Mouse (Mus musculus) adrenal gland, postnatal 0 days (tissue): ENCODE results near the gene Serpine3. TPM values are rescaled to one million over a fixed set of nuclear protein-coding genes. Genes with fewer than 3 reads are reported as not detected.

ENCODE experiments used
- polyA plus RNA-seq: library from polyadenylated mRNA; unstranded; fragments of >200 nt; fragmentation: Nextera tagmentation; extraction: Ambion mirVana; gene quantifications from 2 replicates; pipeline ENCODE4 v1.2.1, GENCODE M21; 2015

The Serpine3 gene
- polyA plus RNA-seq = not detected in 2 replicates

GRCm38 (mm10) chr14:62663367-62663766 is at the start of gene Serpine3:
Gene Serpine3 (plus strand): TSS chr14:62663667.

Other genes starting within 250 kb of the Serpine3 start
- 0.38 and 1.3 TPM in 2 replicates for gene Gucy1b2, start 207.4 kb upstream of the Serpine3 start, polyA plus RNA-seq
- 7.5 and 9.5 TPM in 2 replicates for gene Fam124a, start 107.9 kb upstream of the Serpine3 start, polyA plus RNA-seq
- gene Gm4131, start 96.7 kb upstream of the Serpine3 start, polyA plus RNA-seq = not detected in 2 replicates
- gene Ints6, start 97.5 kb downstream of the Serpine3 start, polyA plus RNA-seq = 8.8 and 17.4 TPM in 2 replicates
- gene Wdfy2, start 174.0 kb downstream of the Serpine3 start, polyA plus RNA-seq = 4.1 and 5.2 TPM in 2 replicates